Mouse (Mus musculus): Measurements from ENCODE around the gene Ap5s1.

DNA sequence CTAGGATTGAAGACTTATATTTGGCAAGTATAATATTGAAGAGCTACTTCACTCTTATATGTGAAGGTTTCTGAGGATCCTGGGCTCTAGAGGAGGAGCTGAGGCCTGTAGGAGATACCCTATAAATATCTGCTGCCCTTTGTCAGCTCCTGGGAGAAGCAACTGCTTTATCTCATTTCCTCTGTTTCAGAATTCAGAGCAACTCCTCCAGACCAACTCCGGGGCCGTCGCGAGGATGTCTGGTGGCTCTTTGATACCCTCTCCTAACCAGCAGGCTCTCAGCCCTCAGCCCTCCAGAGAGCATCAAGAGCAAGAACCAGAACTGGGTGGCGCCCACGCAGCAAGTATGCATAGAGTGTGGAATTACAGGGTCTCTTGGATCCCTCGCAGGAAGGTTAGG is 36.1 kb downstream of the Ap5s1 start:
- TF ChIP-seq CTCF (IDR thresholded peaks at IDR 0.05) (no peak), EP300 (IDR thresholded peaks at IDR 0.05) (no peak)
